16 mouse cellular contexts compared by ENCODE assay signal in the genomic region with DNA sequence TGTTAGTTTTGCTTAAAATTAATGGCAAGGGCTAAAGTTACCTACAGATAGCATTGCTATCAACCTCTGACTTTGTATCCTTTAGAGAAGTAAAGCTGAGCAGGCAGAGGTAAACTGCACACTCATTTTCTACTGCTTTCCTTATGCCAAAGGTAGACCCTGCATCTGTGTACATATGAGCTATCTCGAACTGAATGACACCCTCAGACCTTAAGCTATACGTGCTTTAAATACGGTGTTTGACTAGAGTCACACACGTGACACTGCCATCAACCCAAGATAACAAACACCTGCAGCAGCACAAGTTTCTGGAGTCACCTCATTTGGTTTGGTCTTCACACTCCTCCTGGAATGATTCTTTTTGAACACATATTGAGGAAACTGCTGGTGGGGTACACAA.
"Had no signal": no experiment of that assay in that cellular context is flagged by ENCODE, and none has a peak within 500 bp of the region (broad histone marks: within the 10 kb centered on the region; RNA-seq: fewer than 3 reads in every experiment).

No protein-coding gene starts in this region.

- H3K4me1 ChIP-seq: neural tube, embryonic 15.5 days; stomach, embryonic 15.5 days had no signal

- DNase-seq: retina, postnatal 1 day; right cerebral cortex, adult 18-20 months; right cerebral cortex, postnatal 14 days; right cerebral cortex, postnatal 25 days; right cerebral cortex, postnatal 4 days; spleen, adult 18-20 months; thymus, adult 18-20 months; thymus, adult 2 months; thymus, postnatal 14 days; thymus, postnatal 25 days; thymus, postnatal 36 days; thymus, postnatal 4 days had no signal

- H3K27me3 ChIP-seq: neural tube, embryonic 13.5 days; neural tube, embryonic 15.5 days; stomach, embryonic 15.5 days had no signal

- H3K36me3 ChIP-seq: neural tube, embryonic 13.5 days; neural tube, embryonic 15.5 days had no signal

- H3K4me2 ChIP-seq: neural tube, embryonic 13.5 days; neural tube, embryonic 15.5 days; stomach, embryonic 15.5 days had no signal

- H3K4me3 ChIP-seq: neural tube, embryonic 13.5 days; neural tube, embryonic 15.5 days; stomach, embryonic 15.5 days had no signal

- H3K9me3 ChIP-seq: neural tube, embryonic 13.5 days; neural tube, embryonic 15.5 days; stomach, embryonic 15.5 days had no signal

- H3K9ac ChIP-seq: neural tube, embryonic 13.5 days; neural tube, embryonic 15.5 days; stomach, embryonic 15.5 days had no signal

- H3K27ac ChIP-seq: neural tube, embryonic 13.5 days; neural tube, embryonic 15.5 days; stomach, embryonic 15.5 days; stomach, postnatal 0 days had no signal
